Mouse (Mus musculus) adrenal gland, postnatal 25 days (tissue): ENCODE data around the gene Best2. TPM values are rescaled to one million over a fixed set of nuclear protein-coding genes. Genes with fewer than 3 reads are reported as not detected.

ENCODE experiments used
- DNase-seq: peaks from one replicate; pipeline ENCODE4 v3.0.0; 2021; ENCODE audit warnings: mixed read lengths
- total RNA-seq: library from RNA; stranded (reverse); gene quantifications from 2 replicates; pipeline ENCODE4 v1.2.3, GENCODE M21; 2021

Gene Best2
- total RNA-seq, 1 experiment from 2014 or later: not detected

GRCm38 (mm10) chr8:85021514-85022055 is 7.3 kb upstream of the Best2 start:
- DNase-seq: no peak

- no peak for DNase-seq
These were observed 2.9 kb upstream of the Best2 start for GRCm38 (mm10) chr8:85017209-85017608.

GRCm38 (mm10) chr8:85016724-85017123 is 2.4 kb upstream of the Best2 start:
- no peak for DNase-seq

GRCm38 (mm10) chr8:85013230-85013840 is 996 bp downstream of the Best2 start:
- DNase-seq: peak; percentile 68

GRCm38 (mm10) chr8:85011242-85011641 is 3.1 kb downstream of the Best2 start:
- DNase-seq: no peak

- DNase-seq: peak; percentile 58
These were observed 6.6 kb downstream of the Best2 start for GRCm38 (mm10) chr8:85007686-85008085.

- peak; percentile 93 for DNase-seq
These were observed 16.6 kb downstream of the Best2 start for GRCm38 (mm10) chr8:84997649-84998295.

- DNase-seq: no peak
These were observed 17.4 kb downstream of the Best2 start for GRCm38 (mm10) chr8:84996978-84997377.

- DNase-seq: no peak
These were observed 18.7 kb downstream of the Best2 start for GRCm38 (mm10) chr8:84995680-84996079.

GRCm38 (mm10) chr8:84994375-84994774 is 20.0 kb downstream of the Best2 start:
- no peak for DNase-seq

- DNase-seq: no peak
These were observed 23.5 kb downstream of the Best2 start for GRCm38 (mm10) chr8:84990836-84991235.

GRCm38 (mm10) chr8:84990349-84990748 is 24.0 kb downstream of the Best2 start, which contains the start of gene Hook2:
Gene Hook2, plus strand, starts transcription at chr8:84990603.
- peak; percentile 93 for DNase-seq

- DNase-seq: peak; percentile 92
These were observed 24.5 kb downstream of the Best2 start for GRCm38 (mm10) chr8:84989810-84990209.

- peak; percentile 40 for DNase-seq
These were observed 25.0 kb downstream of the Best2 start for GRCm38 (mm10) chr8:84989311-84989731.

- DNase-seq: no peak
These were observed 26.4 kb downstream of the Best2 start for GRCm38 (mm10) chr8:84987903-84988302.

- no peak for DNase-seq
These were observed 26.9 kb downstream of the Best2 start for GRCm38 (mm10) chr8:84987388-84987787.

- no peak for DNase-seq
These were observed 27.9 kb downstream of the Best2 start for GRCm38 (mm10) chr8:84986379-84986945.

- DNase-seq: peak; percentile 88
These were observed 28.5 kb downstream of the Best2 start for GRCm38 (mm10) chr8:84985684-84986378.

GRCm38 (mm10) chr8:84985049-84985683 is 29.2 kb downstream of the Best2 start:
- DNase-seq: no peak

GRCm38 (mm10) chr8:84984294-84985048 is 29.9 kb downstream of the Best2 start:
- peak; percentile 33 for DNase-seq

GRCm38 (mm10) chr8:84982499-84983011 is 31.8 kb downstream of the Best2 start:
- DNase-seq: no peak
